Mouse (Mus musculus) forelimb bud, embryonic 11.5 days (tissue): ENCODE measurements around the gene Dmrta2.
A peak's percentile ranks its signal among the peaks of the same experiment; 100 is the strongest.

Source experiments
- DNase-seq: peaks from one replicate; pipeline ENCODE4 v3.0.0-alpha.2; 2012; ENCODE audit warnings: low read depth, low spot score

The Dmrta2 gene

GRCm38 (mm10) chr4:109979461-109980320 lies 1.8 kb downstream of the Dmrta2 start:
- peak; percentile 55 for DNase-seq

GRCm38 (mm10) chr4:109980321-109981082 lies 2.6 kb downstream of the Dmrta2 start:
- DNase-seq: peak; percentile 21

GRCm38 (mm10) chr4:109981083-109981870 lies 3.4 kb downstream of the Dmrta2 start:
- no peak for DNase-seq

- DNase-seq: no peak
These were observed 4.2 kb downstream of the Dmrta2 start for GRCm38 (mm10) chr4:109981871-109982680.

- peak; percentile 14 for DNase-seq
These were observed 4.9 kb downstream of the Dmrta2 start for GRCm38 (mm10) chr4:109982681-109983265.

- peak; percentile 25 for DNase-seq
These were observed 5.6 kb downstream of the Dmrta2 start for GRCm38 (mm10) chr4:109983281-109984001.

- DNase-seq: peak; percentile 9
These were observed 6.2 kb downstream of the Dmrta2 start for GRCm38 (mm10) chr4:109984011-109984411.

- peak; percentile 25 for DNase-seq
These were observed 6.9 kb downstream of the Dmrta2 start for GRCm38 (mm10) chr4:109984496-109985423.

- peak; percentile 14 for DNase-seq
These were observed 7.7 kb downstream of the Dmrta2 start for GRCm38 (mm10) chr4:109985424-109986172.

- no peak for DNase-seq
These were observed 8.4 kb downstream of the Dmrta2 start for GRCm38 (mm10) chr4:109986301-109986700.

- DNase-seq: peak; percentile 12
These were observed 9.0 kb downstream of the Dmrta2 start for GRCm38 (mm10) chr4:109986748-109987355.

GRCm38 (mm10) chr4:109987560-109988362 lies 9.9 kb downstream of the Dmrta2 start:
- DNase-seq: no peak

- DNase-seq: no peak
These were observed 10.6 kb downstream of the Dmrta2 start for GRCm38 (mm10) chr4:109988411-109988810.

- DNase-seq: no peak
These were observed 11.4 kb downstream of the Dmrta2 start for GRCm38 (mm10) chr4:109989213-109989612.

GRCm38 (mm10) chr4:110006044-110006443 lies 28.2 kb downstream of the Dmrta2 start:
- DNase-seq: no peak

GRCm38 (mm10) chr4:110019145-110019544 lies 41.3 kb downstream of the Dmrta2 start:
- DNase-seq: no peak

GRCm38 (mm10) chr4:110020255-110020654 lies 42.4 kb downstream of the Dmrta2 start:
- DNase-seq: peak; percentile 79
